Mouse (Mus musculus) natural killer cell, adult 2 months (primary cell): ENCODE results near the gene Acp5.
"Not testable (repeated sequence)": the region's sequence is repeated elsewhere in the genome, so short reads cannot be mapped to it uniquely, and the experiment has no call there.

Experiments used
- DNase-seq, 2 experiments: peaks; one replicate each; pipeline ENCODE4 v3.0.0; 2022; ENCODE audit warnings: low spot score in 2 of 2

Acp5 gene

GRCm38 (mm10) chr9:22135644-22136390, at the start of gene Acp5:
Gene Acp5, minus strand, starts transcription at chr9:22135711.
- DNase-seq: no peak

- no peak for DNase-seq
Measured at GRCm38 (mm10) chr9:22172318-22172717, 36.8 kb upstream of the Acp5 start.

- DNase-seq: no peak
Measured at GRCm38 (mm10) chr9:22169327-22169726, 33.8 kb upstream of the Acp5 start.

DNA sequence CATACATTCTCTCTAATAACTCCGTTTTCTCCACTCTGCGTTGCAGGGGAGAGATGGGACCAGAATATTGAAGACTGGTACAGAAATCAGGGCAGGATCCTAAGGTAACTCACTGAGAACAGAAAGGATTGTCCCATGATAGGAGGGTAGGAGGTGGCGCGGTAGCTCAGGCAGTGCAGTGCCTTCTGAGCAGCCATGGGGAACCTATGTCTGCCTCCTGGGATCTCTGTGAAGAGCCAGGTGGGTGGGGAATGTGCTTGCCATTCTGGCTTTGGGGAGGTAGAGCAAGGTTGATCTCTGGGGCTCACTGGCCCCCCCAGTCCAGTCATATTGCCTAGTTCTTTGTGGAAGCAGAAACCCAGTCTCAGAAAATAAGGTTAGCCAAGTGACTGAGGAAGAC, 32.2 kb upstream of the Acp5 start:
- no peak for DNase-seq

DNA sequence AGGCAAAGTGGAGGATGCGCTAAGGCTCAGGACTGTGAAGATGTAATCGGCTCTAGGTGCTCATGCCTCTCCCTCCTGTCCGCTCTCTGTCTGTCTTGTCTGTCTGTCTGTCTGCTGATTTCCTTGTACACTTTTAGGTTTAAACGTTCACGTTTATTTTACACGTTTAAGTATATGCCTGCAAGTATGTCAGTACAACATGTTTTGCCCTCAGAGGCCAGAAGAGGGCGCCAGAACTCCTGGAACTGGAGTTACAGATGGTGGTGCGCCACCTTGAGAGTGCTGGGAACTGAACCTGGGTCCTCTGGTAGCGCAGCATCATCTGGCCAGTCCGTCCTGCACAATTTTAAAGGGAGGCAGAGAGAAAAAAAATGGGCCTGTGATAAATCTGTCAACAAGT, 31.2 kb upstream of the Acp5 start:
- DNase-seq: no peak

DNA sequence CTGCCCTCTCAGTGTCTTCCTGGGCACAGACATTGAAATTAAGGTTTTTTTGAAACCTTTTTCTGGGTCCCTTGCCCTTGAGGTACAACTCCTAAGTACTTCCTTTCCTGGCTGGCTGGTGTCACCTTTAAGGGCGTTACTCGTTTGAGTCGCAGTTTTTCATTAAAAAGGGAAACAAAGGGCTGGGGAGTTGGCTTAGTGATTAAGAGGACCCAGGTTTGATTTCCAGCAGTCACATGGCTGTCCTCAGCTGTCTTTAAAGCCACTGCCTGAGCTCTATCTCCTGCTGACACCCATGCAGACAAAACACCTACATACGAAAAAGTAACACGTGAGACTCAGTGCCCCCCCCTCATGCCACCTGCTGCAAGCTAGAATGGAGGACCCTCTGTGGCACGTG, 30.5 kb upstream of the Acp5 start:
- DNase-seq: no peak

DNA sequence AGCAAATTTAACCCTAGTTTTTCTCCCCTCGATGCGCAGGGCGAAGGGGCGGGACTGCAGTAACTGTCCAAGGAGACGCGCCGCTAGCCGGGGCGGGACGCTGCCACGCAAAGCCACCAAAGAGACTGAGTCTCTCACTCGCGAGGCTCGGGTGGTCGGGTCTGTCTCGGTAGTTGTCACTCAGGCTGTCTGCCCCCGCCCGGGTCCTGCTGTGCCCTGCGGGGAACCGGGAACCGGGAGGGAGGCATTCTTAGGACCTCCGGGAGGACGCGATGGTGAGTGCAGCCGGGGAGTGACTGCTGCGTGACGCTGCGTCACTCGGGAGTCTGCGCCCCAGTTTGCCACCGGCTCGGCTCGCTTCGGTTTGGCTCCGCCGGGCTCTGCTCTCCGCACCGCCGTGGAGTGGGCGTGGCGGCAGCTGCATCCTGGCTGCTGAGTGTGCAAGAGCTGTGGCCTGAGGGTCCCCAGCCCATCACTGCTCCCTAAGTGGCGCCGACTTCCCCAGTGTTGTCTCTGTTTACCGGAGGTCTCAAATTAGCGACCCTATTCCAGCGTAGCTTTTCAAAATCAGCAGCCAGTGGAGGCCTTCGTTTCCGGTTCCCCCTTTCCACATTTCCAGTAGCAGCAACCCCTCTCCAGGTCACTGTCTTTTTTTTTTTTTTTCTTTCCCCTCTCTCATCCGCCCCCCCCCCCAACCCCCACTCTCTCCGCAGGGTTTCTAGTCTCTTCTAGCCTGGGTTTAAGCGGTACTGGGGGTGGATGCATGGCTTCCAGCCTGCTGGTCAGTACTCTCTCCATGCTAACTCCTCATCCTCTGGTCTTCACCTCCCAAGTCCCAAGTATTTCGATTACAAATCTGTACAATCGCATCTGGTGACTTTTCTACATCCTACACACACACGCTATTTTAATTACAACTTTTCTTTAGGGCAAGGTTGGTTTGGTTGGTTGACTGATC, 29.5 kb upstream of the Acp5 start:
- no peak for DNase-seq

DNA sequence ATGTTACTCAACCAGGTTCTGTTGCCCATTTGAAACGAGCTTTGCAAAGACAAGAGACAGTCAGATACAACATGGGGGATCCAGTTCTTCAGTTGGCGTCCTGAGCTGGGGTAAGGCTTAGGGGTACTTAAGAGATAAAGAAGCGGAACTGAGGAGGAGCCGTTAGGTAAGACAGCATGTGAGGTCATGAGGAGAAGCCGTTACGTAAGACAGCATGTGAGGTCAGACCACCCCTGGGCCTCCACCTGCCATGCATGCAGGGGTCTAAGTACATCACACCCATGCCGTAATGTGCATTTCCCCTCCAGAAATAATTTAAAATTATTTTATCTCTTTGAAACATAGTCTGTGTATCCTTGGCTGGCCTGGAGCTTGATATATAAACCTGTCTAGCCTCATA, 27.4 kb upstream of the Acp5 start:
- DNase-seq: no peak

DNA sequence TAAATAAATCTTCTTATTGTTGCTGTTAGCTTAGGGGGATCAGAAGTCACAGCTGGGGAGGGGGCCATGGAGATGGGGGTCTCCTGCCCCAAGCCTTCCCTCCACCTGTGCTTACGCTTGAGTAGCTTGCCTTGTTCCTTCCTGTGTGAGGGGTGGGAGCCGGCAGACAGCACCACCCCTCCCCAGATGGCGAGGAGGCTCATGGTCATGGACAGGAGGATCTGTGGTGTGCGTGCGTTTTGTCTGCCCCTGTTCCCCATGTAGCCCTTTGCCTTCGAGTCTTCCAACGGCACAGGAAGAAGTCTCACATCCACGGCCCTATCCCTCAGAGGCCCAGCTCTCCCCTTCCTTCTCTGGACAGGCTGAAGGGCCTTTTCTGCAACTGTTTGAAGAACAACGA, 26.8 kb upstream of the Acp5 start:
- DNase-seq: no peak

DNA sequence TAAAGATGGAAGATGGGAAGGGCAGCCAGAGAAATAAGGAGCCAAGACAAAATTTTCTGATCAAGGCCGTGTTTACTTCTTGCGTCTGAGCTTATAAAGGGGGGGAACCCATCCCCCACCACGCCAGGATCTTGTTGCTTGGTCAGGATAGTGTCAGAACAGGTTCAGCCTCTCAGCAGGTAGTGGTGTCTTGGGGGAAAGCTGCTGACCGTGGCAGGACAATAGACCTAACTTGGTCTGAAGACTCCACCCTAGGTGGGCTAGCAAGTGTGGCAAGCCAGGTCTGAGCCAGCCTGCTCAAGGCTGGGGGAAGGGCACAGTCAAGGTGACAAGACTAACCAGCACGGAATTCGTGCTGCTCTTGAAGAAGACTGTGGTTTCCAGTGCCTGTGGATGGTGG, 25.8 kb upstream of the Acp5 start:
- no peak for DNase-seq

GRCm38 (mm10) chr9:22157516-22158265, 22.2 kb upstream of the Acp5 start:
- no peak for DNase-seq

GRCm38 (mm10) chr9:22156497-22157245, 21.2 kb upstream of the Acp5 start, which contains the start of gene Pigyl:
Gene Pigyl, plus strand, starts transcription at chr9:22156846.
- peak; percentile 97 for DNase-seq

DNA sequence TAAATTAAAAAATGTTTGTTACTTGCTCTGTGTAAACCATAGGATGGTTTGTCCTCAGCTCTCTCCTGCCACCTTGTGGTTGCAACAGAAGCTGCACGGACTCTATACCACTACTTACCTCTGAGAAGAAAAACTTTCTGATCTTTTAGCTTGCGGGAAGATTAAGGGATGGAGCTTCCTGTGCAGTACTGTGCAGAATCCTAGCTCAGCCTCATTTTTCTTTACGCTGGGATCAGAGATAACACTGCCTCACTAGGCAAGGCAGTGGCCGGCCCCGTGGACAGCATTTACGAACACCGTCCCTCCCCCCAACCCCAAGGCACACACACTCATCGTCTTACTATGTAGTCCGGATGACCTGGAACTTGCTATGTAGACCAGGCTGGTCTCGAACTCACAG, 20.1 kb upstream of the Acp5 start:
- DNase-seq: peak; percentile 61 to 76

- no peak for DNase-seq
Measured at GRCm38 (mm10) chr9:22153810-22154209, 18.3 kb upstream of the Acp5 start.

DNA sequence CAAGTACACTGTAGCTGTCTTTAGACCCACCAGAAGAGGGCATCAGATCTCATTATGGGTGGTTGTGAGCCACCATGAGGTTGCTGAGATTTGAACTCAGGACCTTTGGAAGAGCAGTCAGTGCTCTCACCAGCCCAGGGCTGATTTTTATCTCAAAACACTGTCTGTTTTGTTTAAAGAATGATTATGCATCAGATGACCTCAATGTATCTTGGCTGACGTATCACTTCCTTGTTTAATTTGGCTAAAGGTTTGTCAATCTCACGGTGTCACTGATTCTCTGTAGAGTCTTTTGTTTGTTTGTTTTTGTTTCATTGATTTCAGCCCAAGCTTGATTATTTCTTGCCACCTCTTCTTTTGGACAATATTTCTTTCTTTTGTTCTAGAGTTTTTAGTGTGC, 15.4 kb upstream of the Acp5 start:
- DNase-seq: no peak

- not testable (repeated sequence) for DNase-seq
Measured at GRCm38 (mm10) chr9:22150249-22150693, 14.8 kb upstream of the Acp5 start.

DNA sequence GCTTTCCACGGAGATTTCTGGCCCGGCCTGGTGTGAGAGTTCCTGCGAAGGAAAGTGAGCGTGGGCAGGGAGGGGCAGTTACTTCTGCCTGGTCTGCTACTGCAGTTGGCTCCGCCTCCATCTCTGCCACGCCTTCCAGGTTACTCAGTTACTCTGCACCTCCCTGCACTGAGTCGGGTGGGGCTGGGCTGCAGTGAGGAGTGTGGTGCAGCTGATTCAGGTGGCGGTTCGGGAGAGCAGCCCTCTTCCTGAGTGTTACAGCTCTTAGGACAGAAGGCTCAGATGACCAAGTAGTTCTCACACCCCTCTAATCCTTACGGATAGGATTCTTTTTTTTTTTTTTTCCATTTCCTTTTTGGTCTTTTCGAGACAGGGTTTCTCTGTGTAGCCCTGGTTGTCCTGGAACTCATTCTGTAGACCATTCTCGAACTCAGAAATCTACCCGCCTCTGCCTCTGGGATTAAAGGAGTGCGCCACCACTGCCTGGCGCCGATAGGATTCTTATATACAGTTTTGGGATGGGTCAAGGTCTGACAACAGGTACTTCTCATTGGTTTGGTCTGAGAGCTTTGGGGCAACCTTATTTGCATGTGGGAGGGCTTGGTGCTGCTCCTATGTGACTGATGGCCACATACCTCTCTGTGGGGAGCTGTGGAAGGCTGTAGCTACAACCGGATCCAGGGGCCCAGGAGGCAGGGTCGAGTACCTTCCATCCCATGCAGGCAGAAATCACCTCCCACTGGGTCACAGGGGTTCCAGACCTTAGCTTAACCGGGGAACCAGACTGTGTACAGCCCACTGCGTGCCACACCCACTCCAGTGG, 14.1 kb upstream of the Acp5 start:
- no peak for DNase-seq

- no peak for DNase-seq
Measured at GRCm38 (mm10) chr9:22144304-22144965, 8.9 kb upstream of the Acp5 start.

DNA sequence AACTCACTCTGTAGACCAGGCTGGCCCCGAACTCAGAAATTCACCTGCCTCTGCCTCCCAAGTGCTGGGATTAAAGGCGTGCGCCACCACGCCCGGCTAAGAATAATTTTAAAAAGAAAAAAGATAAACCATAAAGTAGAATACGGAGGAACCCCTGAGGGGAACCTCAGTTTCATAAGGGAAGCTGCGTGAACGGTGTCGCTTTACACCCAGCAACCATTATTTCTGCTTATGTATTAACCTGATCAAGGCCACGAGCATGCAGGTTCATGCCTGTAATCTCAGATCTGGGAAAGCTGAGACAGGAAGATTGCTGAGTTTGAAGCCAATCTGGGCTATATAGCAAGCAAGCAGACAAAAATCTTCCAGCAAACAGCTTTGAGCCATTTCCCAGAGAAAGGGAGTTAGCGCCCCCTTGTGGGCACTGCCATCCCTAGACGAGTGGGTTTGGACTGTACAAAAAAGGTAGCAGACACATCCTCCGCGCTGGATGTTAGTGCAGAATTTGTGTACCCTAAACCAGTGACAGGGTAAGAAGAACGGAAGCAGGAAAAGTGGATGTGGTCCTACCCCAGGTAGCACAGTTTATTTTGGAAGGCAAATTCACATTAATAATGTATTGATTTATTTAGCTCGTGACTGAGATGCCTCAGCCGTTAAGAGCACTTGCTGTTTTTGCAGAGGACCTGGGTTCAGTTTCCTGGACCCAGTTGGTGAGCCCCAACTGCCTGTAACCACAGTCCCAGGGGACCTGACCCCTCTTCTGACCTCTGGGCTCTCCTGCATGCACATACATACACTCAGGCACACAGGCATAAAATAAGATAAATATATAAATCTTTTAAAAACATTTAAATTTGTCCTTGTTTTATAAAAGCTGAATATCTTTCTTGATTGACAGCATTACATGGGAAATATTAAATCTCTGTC, 7.9 kb upstream of the Acp5 start:
- DNase-seq: peak; percentile 81 to 88
